Mouse (Mus musculus) midbrain, embryonic 12.5 days (tissue): ENCODE measurements around the gene Acbd5. TPM values are rescaled to one million over a fixed set of nuclear protein-coding genes. Genes with fewer than 3 reads are reported as not detected.
"Not testable (repeated sequence)": the region's sequence is repeated elsewhere in the genome, so short reads cannot be mapped to it uniquely, and the experiment has no call there.

ENCODE experiments used
- ATAC-seq: fragments of 200-750 bp; cut with Nextera tagmentation; 2 replicates; pipeline ENCODE4 v1.8.0; 2017; ENCODE audit warnings: low read depth, moderate TSS enrichment, moderate library complexity; ENCODE audit not compliant: low FRiP score
- H3K27ac ChIP-seq: fragments of 300-500 bp; sonication (generic); replicated peaks from 2 replicates; pipeline ENCODE4 v1.5.1; 2016; ENCODE audit warnings: mild to moderate bottlenecking
- H3K27me3 ChIP-seq: fragments of 300-500 bp; sonication (generic); 2 replicates; pipeline ENCODE4 v1.6.1; 2016; ENCODE audit warnings: mild to moderate bottlenecking
- H3K36me3 ChIP-seq: fragments of 300-500 bp; sonication (generic); 2 replicates; pipeline ENCODE4 v1.6.1; 2016
- H3K4me1 ChIP-seq: fragments of 300-500 bp; sonication (generic); 2 replicates; pipeline ENCODE4 v1.6.1; 2016
- H3K4me2 ChIP-seq: fragments of 300-500 bp; sonication (generic); replicated peaks from 2 replicates; pipeline ENCODE4 v1.6.1; 2016; ENCODE audit warnings: mild to moderate bottlenecking, moderate library complexity
- H3K4me3 ChIP-seq: fragments of 300-500 bp; sonication (generic); 2 replicates; pipeline ENCODE4 v1.5.1; 2016; ENCODE audit warnings: mild to moderate bottlenecking
- H3K9ac ChIP-seq: fragments of 300-500 bp; sonication (generic); replicated peaks from 2 replicates; pipeline ENCODE4 v1.6.1; 2016; ENCODE audit warnings: mild to moderate bottlenecking, moderate library complexity
- H3K9me3 ChIP-seq: fragments of 300-500 bp; sonication (generic); 2 replicates; pipeline ENCODE4 v1.6.1; 2016; ENCODE audit warnings: mild to moderate bottlenecking
- WGBS: fragments of 180-500 bp; shearing (Covaris S2); methylation state at CpG from one replicate; pipeline ENCODE4 v1.1.7; 2016; 5-methylcytosine and 5-hydroxymethylcytosine counted together
- polyA plus RNA-seq: library from polyadenylated mRNA; unstranded; fragments of >200 nt; fragmentation: Nextera tagmentation; extraction: Ambion mirVana; gene quantifications from 2 replicates; pipeline ENCODE4 v1.2.1, GENCODE M21; 2016

The Acbd5 gene
- polyA plus RNA-seq, 1 experiment from 2014 or later = 63.6 TPM

DNA sequence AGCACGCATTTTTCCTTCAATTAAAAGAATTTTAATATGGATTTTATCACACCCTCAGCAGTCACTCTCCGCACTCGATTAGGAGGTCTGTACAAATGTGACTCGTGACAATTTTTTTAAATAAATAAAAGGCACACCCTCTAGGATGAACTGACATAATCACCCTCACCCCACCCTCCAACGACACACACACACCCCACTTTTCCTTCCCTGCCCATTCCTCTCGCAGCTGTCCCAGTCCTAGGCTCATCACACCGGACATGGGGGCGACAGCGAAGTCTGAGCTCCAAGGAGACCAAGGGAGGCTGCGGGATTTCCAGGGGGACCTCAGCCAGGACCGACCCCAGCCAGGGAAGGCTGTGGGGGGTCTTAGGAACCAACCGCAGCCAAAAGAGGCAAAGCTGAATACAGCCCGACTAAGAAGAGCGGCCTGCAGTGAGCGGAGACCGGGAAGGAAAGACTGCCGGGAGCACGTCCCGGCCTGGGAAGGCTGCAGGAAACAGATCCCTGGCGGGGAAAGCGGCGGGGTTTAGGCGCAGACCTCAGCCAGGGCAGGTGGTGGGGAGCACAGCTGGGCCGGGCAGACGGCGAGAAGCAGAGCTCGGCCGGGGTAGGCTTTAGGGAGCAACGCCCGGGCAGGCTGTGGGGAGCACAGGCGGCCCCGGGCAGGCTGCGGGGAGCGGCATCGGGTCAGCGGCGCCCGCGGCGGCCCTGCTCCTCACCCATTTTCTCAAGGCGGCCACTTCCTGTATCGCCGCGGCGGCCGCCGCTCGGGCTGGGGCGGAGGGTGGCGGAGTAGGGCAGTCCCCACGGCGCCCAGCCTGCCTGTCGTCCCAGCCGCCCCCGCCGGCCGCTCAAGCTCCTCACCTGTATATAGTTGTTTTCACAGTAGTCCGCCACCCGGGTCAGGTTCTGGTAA, 28.6 kb upstream of the Acbd5 start:
- peak overlapping the region; percentile 62 for H3K4me2 ChIP-seq
- peaks cover 16% of the 10 kb centered on the region for H3K4me1 ChIP-seq
- H3K36me3 ChIP-seq = no peaks in the 10 kb centered on the region
- no peaks in the 10 kb centered on the region for H3K27me3 ChIP-seq
- under 1% methylated on average over 59 of the region's 59 CpGs for WGBS
- peak overlapping the region; percentile 94 for H3K9ac ChIP-seq
- H3K4me3 ChIP-seq = peak overlapping the region; percentile 92
- peak; percentile 91 for ATAC-seq
- no peaks in the 10 kb centered on the region for H3K9me3 ChIP-seq
- peak overlapping the region; percentile 95 for H3K27ac ChIP-seq

DNA sequence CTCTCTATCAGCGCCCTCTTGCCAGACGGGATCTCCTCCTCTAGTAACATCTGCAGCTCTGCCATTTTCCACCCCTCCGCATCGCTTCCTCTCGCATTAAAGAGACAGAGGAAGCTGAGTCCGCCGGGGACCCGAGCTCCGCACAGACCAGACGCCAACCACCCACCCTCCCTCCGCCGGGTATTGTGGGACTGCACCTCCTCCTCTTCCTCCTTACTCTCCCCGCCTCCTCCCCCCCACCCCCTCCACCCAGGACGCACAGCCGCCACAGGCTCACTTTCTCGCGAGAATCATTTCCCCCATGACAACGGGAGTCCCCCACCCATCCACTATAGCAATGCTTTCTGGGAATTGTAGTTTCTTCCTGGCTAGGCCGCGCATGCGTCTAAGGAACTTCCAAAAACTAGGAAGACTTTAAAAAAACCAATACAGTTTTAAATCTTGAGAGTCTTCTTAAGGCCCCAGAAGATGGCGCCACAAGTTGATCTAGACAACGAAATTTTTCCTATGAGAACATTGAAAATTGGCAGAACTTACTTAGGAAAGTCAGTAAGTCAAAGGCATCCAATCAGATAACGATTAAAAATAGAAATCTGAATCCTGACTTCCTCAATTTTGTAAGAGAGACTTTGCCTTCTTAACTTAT, 27.8 kb upstream of the Acbd5 start, which contains the start of gene Abi1:
Gene Abi1 (minus strand): TSS at position 241 of the 646 bp plus-strand sequence.
- peak within 1 kb of the TSS; percentile 92 for H3K4me3 ChIP-seq
- peaks cover 16% of the 10 kb centered on the region for H3K4me1 ChIP-seq
- ATAC-seq = peak; percentile 96
- peak within 1 kb of the TSS; percentile 95 for H3K27ac ChIP-seq
- H3K27me3 ChIP-seq = no peaks in the 10 kb centered on the region
- H3K36me3 ChIP-seq = no peaks in the 10 kb centered on the region
- peak within 1 kb of the TSS; percentile 94 for H3K9ac ChIP-seq
- H3K4me2 ChIP-seq = peak within 1 kb of the TSS; percentile 62
- 3% methylated on average over 24 of the region's 24 CpGs for WGBS
- no peaks in the 10 kb centered on the region for H3K9me3 ChIP-seq

DNA sequence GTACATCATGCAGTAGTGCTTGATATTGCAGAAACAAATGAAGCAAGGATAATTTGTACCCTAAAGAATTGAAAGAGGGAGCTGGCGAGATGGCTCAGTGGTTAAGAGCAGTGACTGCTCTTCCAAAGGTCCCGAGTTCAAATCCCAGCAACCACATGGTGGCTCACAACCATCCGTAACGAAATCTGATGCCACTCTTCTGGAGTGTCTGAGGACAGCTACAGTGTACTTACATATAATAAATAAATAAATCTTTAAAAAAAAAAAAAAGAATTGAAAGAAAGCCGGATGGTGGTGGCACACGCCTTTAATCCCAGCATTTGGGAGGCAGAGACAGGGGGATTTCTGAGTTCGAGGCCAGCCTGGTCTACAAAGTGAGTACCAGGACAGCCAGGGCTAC, 27.3 kb upstream of the Acbd5 start:
- H3K27ac ChIP-seq, H3K9me3 ChIP-seq, H3K4me3 ChIP-seq, ATAC-seq, H3K9ac ChIP-seq, H3K4me2 ChIP-seq, H3K27me3 ChIP-seq, H3K36me3 ChIP-seq: not testable (repeated sequence)
- WGBS = 90% methylated on average over 7 of the region's 7 CpGs
- H3K4me1 ChIP-seq = peaks cover 16% of the 10 kb centered on the region

DNA sequence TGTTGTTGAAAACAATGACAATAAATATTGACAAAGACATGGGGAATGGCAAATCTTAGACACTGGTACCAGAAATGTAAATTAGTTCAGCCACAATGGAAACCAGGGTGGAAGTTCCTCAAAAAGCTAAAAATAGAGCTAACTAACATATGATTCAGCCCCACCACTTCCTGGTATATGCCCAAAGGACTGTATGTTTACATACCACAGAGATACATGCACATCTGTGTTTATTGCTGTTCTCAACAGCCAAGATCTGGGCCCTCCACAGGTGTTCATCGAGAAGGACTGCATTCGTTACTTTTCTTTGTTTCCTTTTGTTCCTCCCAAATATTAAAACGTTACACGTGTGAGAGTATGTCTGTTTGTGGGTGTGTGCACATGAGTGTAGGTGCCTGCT, 26.5 kb upstream of the Acbd5 start:
- no peaks in the 10 kb centered on the region for H3K36me3 ChIP-seq
- peaks cover 15% of the 10 kb centered on the region for H3K4me1 ChIP-seq
- H3K4me3 ChIP-seq = no peak overlapping the region
- 88% methylated on average over 4 of the region's 4 CpGs for WGBS
- ATAC-seq = no peak
- H3K27ac ChIP-seq = no peak overlapping the region
- no peaks in the 10 kb centered on the region for H3K9me3 ChIP-seq
- H3K27me3 ChIP-seq = no peaks in the 10 kb centered on the region
- no peak overlapping the region for H3K4me2 ChIP-seq
- no peak overlapping the region for H3K9ac ChIP-seq

DNA sequence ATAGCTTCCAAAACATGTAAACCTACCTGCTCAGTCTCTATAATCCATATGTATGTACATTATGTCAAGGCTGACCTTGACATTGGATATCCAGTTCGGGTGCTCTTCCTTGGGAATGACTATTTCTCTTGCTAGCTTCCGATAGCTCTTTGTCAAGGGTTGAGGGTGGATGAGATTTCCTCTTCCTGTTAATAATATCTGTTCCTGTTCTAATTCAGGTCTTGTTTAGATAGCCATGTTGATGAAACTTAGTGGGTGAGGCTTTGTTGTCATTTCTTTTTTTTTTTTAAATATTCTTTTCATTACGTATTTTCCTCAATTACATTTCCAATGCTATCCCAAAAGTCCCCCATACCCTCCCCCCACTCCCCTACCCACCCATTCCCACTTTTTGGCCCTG, 25.8 kb upstream of the Acbd5 start:
- WGBS = 92% methylated on average over 3 of the region's 3 CpGs

DNA sequence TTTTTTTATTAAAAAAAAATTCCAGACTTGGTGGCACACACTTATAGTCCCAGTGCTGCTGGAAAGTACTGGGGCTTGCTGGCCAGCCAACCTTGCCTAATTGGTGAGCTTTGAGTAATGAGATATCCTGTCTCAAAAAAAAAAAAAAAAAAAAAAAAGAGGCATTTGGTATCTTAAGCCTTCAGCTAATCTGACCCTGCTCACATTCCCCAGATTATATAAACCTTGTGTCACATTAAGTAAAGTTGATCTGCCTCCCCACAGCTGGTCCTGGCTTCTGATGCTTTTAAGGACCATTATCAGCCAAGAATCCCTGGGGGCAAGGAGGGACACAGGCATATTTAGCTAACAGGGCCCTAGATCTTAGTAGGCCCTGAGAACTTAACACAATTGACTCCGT, 22.3 kb upstream of the Acbd5 start:
- no peaks in the 10 kb centered on the region for H3K4me1 ChIP-seq
- ATAC-seq = no peak
- 52% methylated on average over 1 of the region's 1 CpGs for WGBS
- H3K4me3 ChIP-seq = no peak overlapping the region
- H3K9ac ChIP-seq = no peak overlapping the region
- H3K4me2 ChIP-seq = no peak overlapping the region
- H3K27me3 ChIP-seq = no peaks in the 10 kb centered on the region
- H3K36me3 ChIP-seq = no peaks in the 10 kb centered on the region
- no peak overlapping the region for H3K27ac ChIP-seq
- no peaks in the 10 kb centered on the region for H3K9me3 ChIP-seq

More for the DNA sequence above, 25.8 kb upstream of the Acbd5 start:
- H3K4me1 ChIP-seq = peaks cover 8% of the 10 kb centered on the region
- no peak for ATAC-seq
- H3K36me3 ChIP-seq = no peaks in the 10 kb centered on the region
- H3K27ac ChIP-seq = no peak overlapping the region
- H3K9me3 ChIP-seq = no peaks in the 10 kb centered on the region
- H3K27me3 ChIP-seq = no peaks in the 10 kb centered on the region
- no peak overlapping the region for H3K4me2 ChIP-seq
- no peak overlapping the region for H3K4me3 ChIP-seq
- no peak overlapping the region for H3K9ac ChIP-seq

DNA sequence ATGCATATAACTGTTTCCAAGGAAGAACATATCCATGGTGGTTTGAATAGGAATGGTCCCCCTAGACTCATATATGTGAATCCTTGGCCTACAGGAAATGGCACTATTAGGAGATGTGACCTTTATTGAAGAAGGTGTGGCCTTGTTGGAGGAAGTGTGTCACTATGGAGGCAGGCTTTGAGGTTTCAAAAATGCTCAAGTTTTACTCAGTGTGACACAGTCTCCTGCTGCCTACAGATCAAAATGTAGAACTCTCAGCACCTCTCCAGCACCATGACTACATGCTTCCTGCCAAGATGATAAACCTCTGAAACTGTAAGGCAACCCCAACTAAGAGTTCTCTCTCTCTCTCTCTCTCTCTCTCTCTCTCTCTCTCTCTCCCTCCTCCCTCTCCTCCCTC, 20.0 kb upstream of the Acbd5 start:
- no peak for ATAC-seq
- Histone ChIP-seq H3K27ac (no peak overlapping the region), H3K36me3 (no peaks in the 10 kb centered on the region), H3K9me3 (no peaks in the 10 kb centered on the region), H3K4me1 (no peaks in the 10 kb centered on the region), H3K27me3 (no peaks in the 10 kb centered on the region), H3K4me2 (no peak overlapping the region), H3K9ac (no peak overlapping the region), H3K4me3 (no peak overlapping the region)

DNA sequence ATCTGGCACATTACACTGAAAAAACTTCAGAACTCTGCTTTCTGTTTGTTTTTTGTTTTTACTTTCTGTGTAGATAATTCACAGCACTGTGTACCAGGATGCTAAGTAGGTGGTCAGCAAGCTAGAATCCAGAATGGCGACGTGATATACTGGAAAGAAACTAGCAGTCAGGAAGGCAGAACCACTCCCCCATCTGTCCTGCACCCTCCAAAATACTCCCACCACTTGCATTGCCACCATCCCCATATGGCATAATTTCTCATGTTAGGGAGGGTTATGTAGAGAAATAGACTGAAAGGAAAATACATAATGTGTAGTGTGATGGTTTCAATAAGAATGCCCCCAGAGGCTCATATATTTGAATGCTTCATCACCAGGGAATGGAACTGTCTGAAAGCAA, 16.1 kb upstream of the Acbd5 start:
- Histone ChIP-seq H3K4me1 (no peaks in the 10 kb centered on the region), H3K9ac (no peak overlapping the region), H3K27me3 (no peaks in the 10 kb centered on the region), H3K4me3 (no peak overlapping the region), H3K27ac (no peak overlapping the region), H3K9me3 (no peaks in the 10 kb centered on the region), H3K36me3 (no peaks in the 10 kb centered on the region), H3K4me2 (no peak overlapping the region)
- WGBS = 87% methylated on average over 2 of the region's 2 CpGs
- no peak for ATAC-seq

DNA sequence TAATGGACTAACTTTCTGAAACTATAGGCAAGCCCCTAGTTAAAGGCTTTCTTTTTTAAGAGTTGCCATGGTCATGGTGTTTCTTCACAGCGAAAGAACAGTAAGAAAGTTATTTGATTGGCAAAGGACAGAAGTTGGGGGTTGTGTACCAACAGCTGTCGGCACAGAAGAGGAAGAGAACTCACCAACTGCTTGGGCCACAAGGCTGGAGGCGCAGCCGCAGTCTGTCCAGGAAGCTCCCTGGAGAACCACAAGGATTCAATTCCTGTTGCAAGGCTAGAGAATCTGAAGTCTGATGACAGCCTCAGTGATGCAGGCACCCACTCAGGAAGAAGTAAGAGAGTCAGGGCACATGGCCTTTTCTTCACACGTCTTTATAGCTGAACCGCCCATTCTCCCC, 15.4 kb upstream of the Acbd5 start:
- 74% methylated on average over 6 of the region's 6 CpGs for WGBS
- Histone ChIP-seq H3K4me2 (no peak overlapping the region), H3K4me1 (no peaks in the 10 kb centered on the region), H3K9me3 (no peaks in the 10 kb centered on the region), H3K4me3 (no peak overlapping the region), H3K27ac (no peak overlapping the region), H3K9ac (no peak overlapping the region), H3K27me3 (no peaks in the 10 kb centered on the region), H3K36me3 (no peaks in the 10 kb centered on the region)
- ATAC-seq = no peak

DNA sequence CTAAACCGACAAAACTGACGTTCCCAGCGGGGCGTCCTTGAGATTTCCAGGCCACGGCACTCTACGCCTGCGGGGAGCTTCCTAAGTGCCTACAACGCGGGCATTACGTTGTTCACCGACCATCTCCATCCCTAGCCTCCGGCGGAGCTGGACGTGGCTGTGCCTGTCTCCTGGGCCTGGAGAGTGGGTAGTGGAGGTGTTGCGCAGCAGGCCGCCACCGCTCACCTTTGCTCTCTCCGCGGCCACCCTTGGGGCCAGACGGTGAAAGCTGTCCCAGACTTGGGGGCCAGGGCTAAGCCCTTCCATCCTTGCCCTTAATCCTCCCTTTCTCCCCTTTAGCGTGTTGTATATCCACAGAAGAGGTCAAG, 387 bp downstream of the Acbd5 start:
- under 1% methylated on average over 21 of the region's 21 CpGs for WGBS

DNA sequence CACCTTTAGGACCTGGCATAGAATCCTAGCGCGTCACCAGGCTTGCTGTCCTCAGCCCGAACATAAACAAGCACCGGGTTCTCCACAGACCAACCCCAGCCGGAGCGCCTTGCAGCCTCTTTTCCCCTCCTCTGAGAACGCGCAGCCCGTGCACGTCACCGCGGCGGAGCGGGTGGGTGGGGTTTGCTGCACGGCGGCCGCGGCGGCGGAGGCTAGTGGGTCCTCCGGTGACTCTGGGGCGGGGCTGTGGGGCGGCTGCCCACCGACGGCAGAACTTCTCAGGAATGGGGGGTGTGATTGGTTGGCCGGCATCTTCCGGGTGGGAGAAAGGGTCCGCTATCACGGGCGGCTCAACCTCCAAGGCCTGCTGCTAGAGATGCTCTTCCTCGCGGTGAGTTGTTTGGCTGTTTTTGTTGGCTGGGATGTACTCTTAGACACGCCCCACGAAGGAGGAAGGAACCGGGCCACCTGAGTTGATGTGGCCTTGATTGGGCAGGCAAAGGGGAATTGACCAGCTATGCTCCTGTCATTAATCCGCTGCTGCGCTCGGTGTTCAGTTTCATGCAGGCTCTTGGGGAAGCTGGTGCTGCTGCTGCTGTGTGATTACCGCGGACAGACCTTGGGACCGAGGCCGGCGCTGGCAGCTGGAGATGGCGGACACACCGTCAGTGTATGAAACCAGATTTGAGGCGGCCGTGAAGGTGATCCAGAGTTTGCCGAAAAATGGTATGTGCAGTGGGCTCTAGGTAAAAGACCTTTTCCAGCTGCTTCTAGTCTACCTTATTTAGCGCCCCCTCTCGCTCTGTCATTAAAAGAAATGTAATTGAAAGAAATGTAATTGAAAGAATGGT, 1.2 kb downstream of the Acbd5 start:
- H3K27me3 ChIP-seq = no peaks in the 10 kb centered on the region
- peaks cover 6% of the 10 kb centered on the region; the same call in 1 of the 2 replicates for H3K4me1 ChIP-seq
- peak; percentile 91 for ATAC-seq
- peak overlapping the region; percentile 94 for H3K27ac ChIP-seq
- no peaks in the 10 kb centered on the region for H3K36me3 ChIP-seq
- peak overlapping the region; percentile 64 for H3K4me3 ChIP-seq
- peak overlapping the region; percentile 77 for H3K9ac ChIP-seq
- peak overlapping the region; percentile 97 for H3K4me2 ChIP-seq
- WGBS = under 1% methylated on average over 50 of the region's 50 CpGs
- H3K9me3 ChIP-seq = no peaks in the 10 kb centered on the region

More for the DNA sequence above, 387 bp downstream of the Acbd5 start:
- Histone ChIP-seq H3K27ac (peak overlapping the region; percentile 94), H3K9me3 (no peaks in the 10 kb centered on the region), H3K9ac (peak overlapping the region; percentile 77), H3K4me3 (peak overlapping the region; percentile 64), H3K4me1 (peaks cover 6% of the 10 kb centered on the region; the same call in 1 of the 2 replicates), H3K36me3 (no peaks in the 10 kb centered on the region), H3K4me2 (peak overlapping the region; percentile 97), H3K27me3 (no peaks in the 10 kb centered on the region)
- peak; percentile 65 for ATAC-seq
